Mouse (Mus musculus) left cerebral cortex, postnatal 4 days (tissue): Measurements from ENCODE around the gene Tomm34. TPM values are rescaled to one million over a fixed set of nuclear protein-coding genes. Genes with fewer than 3 reads are reported as not detected.

Source experiments
- DNase-seq: peaks from one replicate; pipeline ENCODE4 v3.0.0-alpha.2; 2022
- intact Hi-C: fragments of 180-260 bp; cut with DNase I; formaldehyde crosslinking; loops from one replicate; pipeline ENCODE4 v1.15.1; 2025
- total RNA-seq, 2 experiments: library from RNA; stranded (reverse); gene quantifications; 2 replicates each; pipeline ENCODE4 v1.2.3; 2021

The Tomm34 gene
- total RNA-seq, 2 experiments from 2014 or later: 41.4 to 42.7 TPM

DNA sequence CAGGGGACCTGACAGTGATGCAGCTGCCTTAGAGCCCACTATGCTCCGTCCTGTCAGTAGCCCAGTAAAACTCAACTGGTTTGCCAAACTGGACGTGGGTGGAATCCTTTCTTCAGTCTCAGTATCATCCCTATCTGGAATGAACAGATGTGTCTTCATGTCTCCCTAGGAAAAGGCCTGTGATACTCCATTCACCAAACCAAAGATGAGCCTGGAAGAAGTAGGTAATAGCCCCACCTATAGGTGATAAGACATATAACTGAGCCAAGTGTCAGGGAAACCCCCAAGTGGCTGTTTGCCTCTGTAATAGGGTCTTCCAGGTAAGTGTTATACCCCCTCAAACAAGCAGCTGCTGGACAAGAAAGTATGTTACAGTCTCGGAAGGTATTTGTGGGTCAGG is 52.1 kb downstream of the Tomm34 start:
- intact Hi-C loops: no loop called here
- no peak for DNase-seq

DNA sequence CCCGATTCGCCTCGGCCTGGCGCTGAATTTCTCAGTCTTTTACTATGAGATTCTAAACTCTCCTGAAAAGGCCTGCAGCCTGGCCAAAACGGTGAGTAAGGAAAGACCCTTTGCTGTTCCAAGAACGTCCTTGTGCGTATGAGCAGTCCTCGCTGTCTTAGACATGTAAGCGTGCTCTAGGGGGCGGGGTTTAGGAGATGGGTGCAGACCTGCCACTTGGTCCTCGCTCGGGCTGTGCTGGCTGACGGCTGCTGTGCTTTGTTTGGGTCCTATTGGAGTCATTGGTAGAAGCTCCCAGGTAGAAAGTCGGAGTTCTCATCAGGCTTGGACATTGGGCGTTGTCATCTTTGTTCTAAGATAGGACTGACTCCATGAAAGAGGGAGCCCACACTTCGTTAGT is 55.7 kb downstream of the Tomm34 start:
- intact Hi-C loops: no loop called here
- no peak for DNase-seq

DNA sequence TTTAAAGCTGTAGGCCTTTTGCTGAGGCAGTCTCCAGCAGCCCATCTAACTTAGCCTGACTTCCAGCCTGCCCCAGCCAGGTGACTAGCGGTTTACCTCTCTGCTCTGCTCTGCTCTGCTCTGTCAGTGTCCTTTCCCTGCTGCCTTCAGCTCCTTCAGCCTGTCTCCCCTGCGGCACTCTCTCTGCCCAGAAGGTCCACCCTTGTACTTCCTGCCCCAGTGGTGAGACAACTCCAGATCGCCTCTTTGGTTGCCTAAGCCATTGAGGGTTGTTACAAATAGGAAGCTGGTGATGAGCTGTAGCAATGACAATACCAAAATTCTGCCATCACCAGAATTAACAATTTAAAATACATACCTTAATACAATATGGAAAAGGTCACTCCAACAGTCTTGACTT is 60.0 kb downstream of the Tomm34 start:
- no peak for DNase-seq
- intact Hi-C loops: no loop called here

DNA sequence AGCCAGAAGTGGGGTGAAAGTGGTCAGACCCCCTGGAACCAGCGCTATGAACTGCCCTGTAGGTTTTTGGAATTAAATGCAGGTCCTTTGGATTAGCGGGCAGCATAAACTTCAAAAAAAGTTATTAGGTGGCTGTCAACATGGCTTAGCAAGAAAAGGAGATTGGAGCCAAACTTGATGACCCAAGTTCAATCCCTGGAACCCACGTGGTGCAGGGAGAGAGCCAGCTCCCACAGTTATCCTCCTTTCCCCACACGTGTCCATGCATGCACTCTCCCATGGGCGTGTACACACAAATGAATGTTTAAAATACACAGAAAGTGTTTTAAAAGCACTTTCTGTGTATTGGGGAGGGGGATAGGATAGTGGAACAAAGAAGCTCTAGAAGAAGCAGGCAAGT is 60.5 kb downstream of the Tomm34 start:
- intact Hi-C loops: no loop called here
- DNase-seq: no peak

DNA sequence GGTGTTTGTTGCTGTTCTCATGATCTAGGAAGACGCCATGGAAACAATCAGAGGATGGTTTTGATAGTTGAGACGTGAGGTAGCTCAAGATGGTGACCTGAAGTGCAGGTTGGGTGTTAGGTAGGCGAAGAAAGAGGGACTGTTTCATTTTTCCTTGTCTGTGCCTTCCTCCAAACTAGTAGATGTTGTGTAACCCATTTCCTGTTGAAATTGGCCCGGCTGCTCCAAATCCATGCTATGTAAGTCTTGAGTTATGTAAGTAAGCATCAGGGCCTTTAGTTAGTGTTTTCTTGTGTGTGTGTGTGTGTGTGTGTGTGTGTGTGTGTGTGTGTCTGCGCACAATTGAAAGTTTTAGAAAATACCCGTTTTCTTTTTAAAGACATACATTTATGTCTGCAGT is 61.7 kb downstream of the Tomm34 start:
- no peak for DNase-seq
- intact Hi-C loops: no loop called here

DNA sequence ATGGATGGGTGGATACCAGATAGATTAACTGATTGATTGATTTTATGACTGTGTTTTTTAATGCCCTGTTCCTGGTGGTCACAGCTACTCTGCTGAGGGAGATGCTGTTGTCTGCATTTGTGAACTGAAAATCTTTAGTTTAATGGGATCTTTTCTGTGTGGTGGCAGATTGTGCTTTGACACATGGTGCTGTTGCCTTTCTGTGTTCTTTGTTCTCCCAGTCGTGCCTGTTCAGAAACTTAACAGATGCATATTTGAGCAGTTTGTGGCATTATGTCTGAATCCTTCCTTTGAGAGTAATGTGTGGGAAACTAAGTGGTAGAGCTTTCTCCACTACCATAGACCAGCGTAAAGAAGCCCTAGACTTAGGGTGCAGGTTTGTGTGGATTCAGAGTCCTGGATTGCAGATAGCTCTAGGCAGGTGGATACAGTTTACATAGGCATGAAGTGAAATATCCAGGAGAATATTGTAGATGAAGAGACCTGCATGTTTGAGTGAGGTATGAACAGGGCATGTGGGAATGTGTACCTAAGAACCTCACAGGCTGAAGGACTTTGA is 62.9 kb downstream of the Tomm34 start:
- no peak for DNase-seq
- intact Hi-C loops: no loop called here

DNA sequence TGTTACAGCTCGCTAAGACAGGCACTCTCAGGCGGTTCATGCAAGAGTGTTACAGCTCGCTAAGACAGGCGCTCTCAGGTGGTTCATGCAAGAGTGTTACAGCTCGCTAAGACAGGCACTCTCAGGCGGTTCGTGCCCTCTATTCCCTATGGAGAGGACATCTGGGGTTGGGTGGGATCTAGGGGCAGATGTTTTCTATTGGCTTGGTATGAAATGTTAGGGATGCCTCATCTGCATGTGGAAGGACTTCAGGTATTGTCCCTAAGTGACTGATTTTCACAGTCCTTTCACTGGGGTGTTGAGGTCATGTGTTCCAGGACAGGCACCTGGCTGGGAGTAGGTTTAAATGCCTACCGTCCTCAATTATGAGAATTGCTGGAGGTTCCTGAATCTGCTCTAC is 63.4 kb downstream of the Tomm34 start:
- no peak for DNase-seq
- intact Hi-C loops: no loop called here

DNA sequence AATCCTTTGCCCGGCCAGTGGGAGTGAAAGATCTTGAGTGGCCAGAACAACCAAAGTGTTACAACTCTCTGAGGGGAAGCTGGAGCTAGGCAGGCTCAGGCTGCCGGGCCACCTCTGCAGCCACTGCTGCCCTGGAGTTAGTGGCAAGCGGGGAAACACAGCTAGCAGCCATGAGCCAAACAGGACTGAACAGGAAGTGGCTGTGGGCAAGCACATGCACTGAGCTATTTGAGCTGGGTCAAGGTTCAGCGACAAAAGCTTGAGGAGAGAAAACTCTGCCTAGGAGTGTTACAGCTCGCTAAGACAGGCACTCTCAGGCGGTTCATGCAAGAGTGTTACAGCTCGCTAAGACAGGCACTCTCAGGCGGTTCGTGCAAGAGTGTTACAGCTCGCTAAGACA is 64.0 kb downstream of the Tomm34 start:
- intact Hi-C loops: no loop called here
- no peak for DNase-seq

DNA sequence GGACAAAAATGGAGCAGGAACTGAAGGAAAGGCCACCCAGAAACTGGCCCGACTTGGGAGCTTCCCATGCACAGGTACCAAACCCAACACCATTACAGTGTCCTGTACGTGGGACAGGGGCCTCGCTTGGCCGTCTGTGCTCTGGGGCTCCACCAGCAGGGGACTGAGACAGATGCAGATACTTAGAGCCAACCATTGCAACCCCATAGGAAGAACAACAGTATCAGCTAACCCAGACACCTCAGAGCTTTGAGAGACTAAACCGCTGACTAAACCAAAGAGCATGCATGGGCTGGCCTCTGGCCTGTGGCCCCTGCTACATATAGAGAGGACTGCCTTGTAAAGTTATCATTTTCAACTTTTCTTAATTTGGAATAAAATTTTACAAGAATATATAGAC is 66.5 kb downstream of the Tomm34 start:
- intact Hi-C loops: no loop called here
- DNase-seq: no peak

Other genes starting within 250 kb of the Tomm34 start
- gene Kcnk15, start 217.5 kb downstream of the Tomm34 start, total RNA-seq: not detected
- 10 to 100 TPM; 69.5 to 72.9 TPM for gene Rims4, start 152.5 kb downstream of the Tomm34 start, total RNA-seq
- gene Ywhab, start 76.2 kb downstream of the Tomm34 start, total RNA-seq: 100 to 1,000 TPM; 454 to 464 TPM
- 1 to 10 TPM; 2.4 to 3.1 TPM for gene Pabpc1l, start 45.7 kb downstream of the Tomm34 start, total RNA-seq
- 10 to 100 TPM; 31.8 to 38.8 TPM for gene Stk4, start 847 bp downstream of the Tomm34 start, total RNA-seq
- gene Kcns1, start 99.9 kb upstream of the Tomm34 start, total RNA-seq: 1 to 10 TPM; 8.1 to 9.0 TPM
- gene Wfdc5, start 111.6 kb upstream of the Tomm34 start, total RNA-seq: not detected
- not detected for gene Wfdc12, start 119.4 kb upstream of the Tomm34 start, total RNA-seq
- not detected for gene Wfdc15a, start 129.0 kb upstream of the Tomm34 start, total RNA-seq
- gene Wfdc15b, start 150.5 kb upstream of the Tomm34 start, total RNA-seq: not detected
- gene Svs2, start 167.3 kb upstream of the Tomm34 start, total RNA-seq: not detected
- not detected for gene Svs3b, start 185.5 kb upstream of the Tomm34 start, total RNA-seq
- not detected for gene Svs4, start 207.3 kb upstream of the Tomm34 start, total RNA-seq
- not detected for gene Svs3a, start 218.1 kb upstream of the Tomm34 start, total RNA-seq
- not detected for gene Svs6, start 245.6 kb upstream of the Tomm34 start, total RNA-seq